Mouse (Mus musculus): ENCODE data around the gene Hnrnpab. TPM values are rescaled to one million over a fixed set of nuclear protein-coding genes. Genes with fewer than 3 reads are reported as not detected.

Hnrnpab gene
- total and polyA plus RNA-seq, 3 experiments: 893 to 2,181 (median 1,100) TPM

GRCm38 (mm10) chr11:51584057-51584430 lies 22.6 kb downstream of the Hnrnpab start:
- Histone ChIP-seq H3K4me1 (ENCODE audit: control insufficient read depth in 1 of 2, insufficient read depth in 2 of 2) (peaks cover 13 to 47% of the 10 kb centered on the region in 2 experiments), H3K4me3 (replicated peaks in 1 of 3; ENCODE audit: low read depth in 2 of 3, low read length in 2 of 3, poor library complexity in 1 of 3) (peak overlapping the region; percentile 73 to 85 (median 79)), H3K79me2 (replicated peaks; ENCODE audit: control insufficient read depth, extremely low read depth, insufficient read depth, poor library complexity, severe bottlenecking) (no peaks in the 10 kb centered on the region), H3K36me3 (replicated peaks in 1 of 2; ENCODE audit: control insufficient read depth in 1 of 2, insufficient read depth in 1 of 2, low read length in 1 of 2) (peaks cover 17 to 35% of the 10 kb centered on the region in 2 experiments), H3K9ac (ENCODE audit: insufficient read depth, low read depth) (peak overlapping the region; percentile 49), H3K4me2 (ENCODE audit: insufficient read depth, low read depth, poor library complexity, severe bottlenecking) (peak overlapping the region; percentile 63), H3K9me3 (replicated peaks; ENCODE audit: low read length) (no peaks in the 10 kb centered on the region), H3K27me3 (replicated peaks) (no peaks in the 10 kb centered on the region), H3K27ac (ENCODE audit: insufficient read depth, low read depth) (peak overlapping the region; percentile 25)
- DNase-seq (ENCODE audit: extremely low read depth): no peak
- in situ Hi-C loops (cut with MboI; ENCODE audit: low pct_ligation_motif_present, low pct_unique_long_range_greater_than_20kb, low sequenced_read_pairs): loop anchor here (5.0 kb wide), 1 partner anchor 42 kb away; no protein-coding TSS in a partner anchor
- 0 out of 2 replicates have a peak, but pooled peaks have one; percentile 31 for TF ChIP-seq KAT2A (IDR thresholded peaks at IDR 0.05; ENCODE audit: insufficient replicate concordance, low read length)
- no peak for TF ChIP-seq HCFC1 (IDR thresholded peaks at IDR 0.05; ENCODE audit: low read depth, low read length)
- dilution Hi-C loops (cut with MboI; ENCODE audit: extremely low pct_ligation_motif_present, extremely low pct_unique_long_range_greater_than_20kb, low sequenced_read_pairs): no loop called here

GRCm38 (mm10) chr11:51582713-51583112 lies 23.9 kb downstream of the Hnrnpab start:
- in situ Hi-C loops (cut with MboI; ENCODE audit: low pct_ligation_motif_present, low pct_unique_long_range_greater_than_20kb, low sequenced_read_pairs): loop anchor here (5.0 kb wide), 1 partner anchor 40 kb away; no protein-coding TSS in a partner anchor
- H3K4me3 ChIP-seq (replicated peaks in 1 of 3; ENCODE audit: low read depth in 2 of 3, low read length in 2 of 3, poor library complexity in 1 of 3): no peak overlapping the region
- H3K9me3 ChIP-seq (replicated peaks; ENCODE audit: low read length): no peaks in the 10 kb centered on the region
- peaks cover 20 to 58% of the 10 kb centered on the region in 2 experiments for H3K4me1 ChIP-seq (ENCODE audit: control insufficient read depth in 1 of 2, insufficient read depth in 2 of 2)
- peak; percentile 84 for DNase-seq (ENCODE audit: extremely low read depth)
- no peak overlapping the region for H3K27ac ChIP-seq (ENCODE audit: insufficient read depth, low read depth)
- H3K36me3 ChIP-seq (replicated peaks in 1 of 2; ENCODE audit: control insufficient read depth in 1 of 2, insufficient read depth in 1 of 2, low read length in 1 of 2): peaks cover 12 to 23% of the 10 kb centered on the region in 2 experiments
- H3K4me2 ChIP-seq (ENCODE audit: insufficient read depth, low read depth, poor library complexity, severe bottlenecking): no peak overlapping the region
- TF ChIP-seq MEF2A (IDR thresholded peaks at IDR 0.05; ENCODE audit: borderline replicate concordance, low read depth, low read length) (0 out of 2 replicates have a peak, but pooled peaks have one; percentile 44), MXI1 (IDR thresholded peaks at IDR 0.05; ENCODE audit: low read depth, low read length) (no peak), RAD21 (IDR thresholded peaks at IDR 0.05; ENCODE audit: low read depth, low read length) (peak; percentile 91), CHD1 (IDR thresholded peaks at IDR 0.05; ENCODE audit: low read depth, low read length) (no peak), PAX5 (IDR thresholded peaks at IDR 0.05; ENCODE audit: low read length) (no peak), UBTF (IDR thresholded peaks at IDR 0.05; ENCODE audit: low read depth, low read length) (no peak), CTCF (conservative IDR thresholded peaks at IDR 0.05 in 1 of 2, IDR thresholded peaks at IDR 0.05 in 1 of 2; ENCODE audit: low read depth in 2 of 2, low read length in 2 of 2) (peak; percentile 33 to 96), CHD2 (IDR thresholded peaks at IDR 0.05; ENCODE audit: low read length) (no peak), NRF1 (IDR thresholded peaks at IDR 0.05; ENCODE audit: low read depth, low read length) (no peak), ZC3H11A (IDR thresholded peaks at IDR 0.05; ENCODE audit: low read depth, low read length) (no peak), KAT2A (IDR thresholded peaks at IDR 0.05; ENCODE audit: insufficient replicate concordance, low read length) (no peak), BHLHE40 (IDR thresholded peaks at IDR 0.05; ENCODE audit: low read depth, low read length) (0 out of 2 replicates have a peak, but pooled peaks have one; percentile 6), MAZ (IDR thresholded peaks at IDR 0.05; ENCODE audit: low read depth, low read length) (no peak), POLR2A (IDR thresholded peaks at IDR 0.05; ENCODE audit: low read depth, low read length) (no peak), IRF4 (IDR thresholded peaks at IDR 0.05; ENCODE audit: low read depth, low read length) (peak; percentile 36; the same call in 1 of the 2 replicates), JUN (IDR thresholded peaks at IDR 0.05; ENCODE audit: insufficient read depth, low read depth, low read length) (no peak), SMC3 (IDR thresholded peaks at IDR 0.05; ENCODE audit: low read depth, low read length) (peak; percentile 84), ZNF384 (IDR thresholded peaks at IDR 0.05; ENCODE audit: low read depth, low read length) (no peak), USF2 (conservative IDR thresholded peaks at IDR 0.05; ENCODE audit: low read depth, low read length) (no peak), MAX (IDR thresholded peaks at IDR 0.05; ENCODE audit: low read length) (no peak)
- no peaks in the 10 kb centered on the region for H3K79me2 ChIP-seq (replicated peaks; ENCODE audit: control insufficient read depth, extremely low read depth, insufficient read depth, poor library complexity, severe bottlenecking)
- H3K27me3 ChIP-seq (replicated peaks): no peaks in the 10 kb centered on the region
- H3K9ac ChIP-seq (ENCODE audit: insufficient read depth, low read depth): no peak overlapping the region
- dilution Hi-C loops (cut with MboI; ENCODE audit: extremely low pct_ligation_motif_present, extremely low pct_unique_long_range_greater_than_20kb, low sequenced_read_pairs): no loop called here
